Mouse (Mus musculus): Measurements from ENCODE around the gene Lin7a. TPM values are rescaled to one million over a fixed set of nuclear protein-coding genes. Genes with fewer than 3 reads are reported as not detected.

The Lin7a gene
- polyA plus RNA-seq (2015; fragmentation: Nextera tagmentation; extraction: Ambion mirVana), result 35.9 and 45.3 TPM in 2 replicates

DNA sequence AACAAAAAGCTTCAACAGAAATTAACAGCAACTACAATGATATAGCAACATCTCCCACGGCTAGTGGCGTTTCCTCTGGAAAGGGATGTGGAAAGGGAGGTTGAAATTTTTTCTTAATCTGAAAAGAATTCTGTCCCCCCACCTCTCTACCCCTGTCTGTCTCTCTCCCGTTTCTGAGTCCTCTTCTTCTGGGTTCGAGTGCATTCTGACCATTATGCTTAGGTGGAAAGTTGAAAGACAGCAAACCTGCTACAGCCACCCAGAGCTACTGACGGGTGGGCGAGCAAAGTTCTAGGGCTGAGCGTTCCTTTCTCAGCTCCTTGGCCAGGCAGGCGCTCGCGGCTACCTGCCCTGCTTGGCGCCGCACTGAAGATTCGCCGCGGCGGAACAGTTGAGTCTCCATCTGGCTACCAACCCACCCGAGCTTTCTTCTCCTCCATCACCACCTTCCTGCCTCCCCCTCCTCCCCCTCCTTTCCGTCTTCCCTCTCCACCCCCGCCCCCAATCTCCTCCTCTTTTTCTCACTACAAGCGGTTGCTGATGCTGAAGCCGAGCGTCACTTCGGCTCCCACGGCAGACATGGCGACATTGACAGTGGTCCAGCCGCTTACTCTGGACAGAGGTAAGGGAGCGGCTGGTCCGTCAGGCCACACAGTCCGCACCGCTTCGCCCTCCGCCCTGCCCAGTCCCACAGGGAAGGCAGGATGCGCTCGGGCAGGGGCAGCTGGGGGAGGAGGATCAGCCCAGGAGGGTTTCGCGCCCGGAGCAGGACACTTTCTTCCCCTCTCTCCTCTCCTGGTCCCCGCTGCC lies at the start of gene Lin7a:
Gene Lin7a (plus strand): TSS at position 366 of the 810 bp plus-strand sequence.
- Histone ChIP-seq H3K4me2 (peak within 1 kb of the TSS; percentile 81), H3K27ac (peak within 1 kb of the TSS; percentile 90), H3K9ac (peak within 1 kb of the TSS; percentile 86), H3K27me3 (replicated peaks) (no peaks in the 10 kb centered on the region), H3K9me3 (no peaks in the 10 kb centered on the region), H3K36me3 (replicated peaks) (no peaks in the 10 kb centered on the region), H3K4me1 (peaks cover 14% of the 10 kb centered on the region), H3K4me3 (peak within 1 kb of the TSS; percentile 88)
- peak; percentile 85 for ATAC-seq (replicated peaks)
- 1% methylated on average over 34 of the region's 38 CpGs for WGBS

DNA sequence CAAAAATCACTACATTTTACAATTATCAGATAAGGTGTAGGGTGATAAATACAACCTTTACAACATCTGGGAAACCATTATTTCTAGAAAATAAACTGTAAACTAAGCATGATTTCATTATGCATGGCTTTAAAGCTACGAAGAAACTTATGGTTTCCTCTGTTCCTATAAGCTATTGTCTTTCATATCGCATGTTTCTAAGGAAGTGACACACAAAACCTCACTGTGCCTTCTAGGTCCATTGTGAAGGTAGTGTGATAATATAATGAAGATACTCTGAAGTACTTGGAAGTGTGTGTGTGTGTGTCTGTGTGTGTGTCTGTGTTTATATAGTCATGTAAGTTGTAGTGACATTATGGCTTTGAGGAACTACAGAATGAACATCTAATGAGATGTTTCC lies 49.8 kb upstream of the Lin7a start:
- Histone ChIP-seq H3K9ac (no peak overlapping the region), H3K4me1 (no peaks in the 10 kb centered on the region), H3K27ac (no peak overlapping the region), H3K27me3 (replicated peaks) (no peaks in the 10 kb centered on the region), H3K9me3 (no peaks in the 10 kb centered on the region), H3K36me3 (replicated peaks) (no peaks in the 10 kb centered on the region), H3K4me3 (no peak overlapping the region), H3K4me2 (no peak overlapping the region)
- 88% methylated on average over 2 of the region's 2 CpGs for WGBS
- no peak for ATAC-seq (replicated peaks)

GRCm38 (mm10) chr10:107222406-107223185 lies 48.9 kb upstream of the Lin7a start:
- H3K36me3 ChIP-seq (replicated peaks), result no peaks in the 10 kb centered on the region
- no peak overlapping the region for H3K9ac ChIP-seq
- H3K27ac ChIP-seq, result no peak overlapping the region
- H3K4me2 ChIP-seq, result no peak overlapping the region
- ATAC-seq (replicated peaks), result no peak
- H3K4me3 ChIP-seq, result no peak overlapping the region
- no peaks in the 10 kb centered on the region for H3K27me3 ChIP-seq (replicated peaks)
- H3K9me3 ChIP-seq, result no peaks in the 10 kb centered on the region
- WGBS, result 67% methylated on average over 8 of the region's 8 CpGs
- H3K4me1 ChIP-seq, result no peaks in the 10 kb centered on the region

DNA sequence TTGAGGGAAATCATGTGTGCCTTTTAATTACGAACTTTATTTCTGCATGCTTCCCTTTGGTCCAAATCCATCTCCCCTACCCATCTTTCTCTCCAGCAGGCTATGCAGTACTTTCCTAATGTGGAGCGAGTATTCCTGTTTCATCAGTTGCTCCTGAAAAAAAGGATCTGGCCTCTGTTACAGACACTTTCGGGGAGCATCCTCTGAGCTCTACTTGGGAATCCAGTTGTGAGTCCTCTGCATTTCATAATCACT lies 48.4 kb upstream of the Lin7a start:
- no peak for ATAC-seq (replicated peaks)

DNA sequence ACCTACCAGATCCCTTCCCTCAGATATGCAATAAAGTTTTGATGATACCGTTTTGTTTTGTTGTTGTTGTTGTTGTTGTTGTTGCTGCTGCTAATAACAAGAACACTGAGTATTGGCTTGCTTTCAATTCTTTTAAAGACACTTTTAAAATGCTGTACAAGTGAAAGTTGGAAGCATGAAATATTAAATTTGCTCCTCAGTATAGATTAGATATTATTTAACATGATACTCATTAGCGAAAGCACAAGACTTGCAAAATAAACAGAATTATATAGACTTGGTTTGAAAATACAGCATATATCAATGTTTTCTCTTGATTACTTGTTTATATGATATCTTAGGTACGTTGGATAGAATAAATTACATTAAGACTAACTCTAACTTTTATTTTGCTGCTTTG lies 47.7 kb upstream of the Lin7a start:
- Histone ChIP-seq H3K9me3 (no peaks in the 10 kb centered on the region), H3K4me1 (no peaks in the 10 kb centered on the region), H3K27me3 (replicated peaks) (no peaks in the 10 kb centered on the region), H3K4me2 (no peak overlapping the region), H3K9ac (no peak overlapping the region), H3K27ac (no peak overlapping the region), H3K36me3 (replicated peaks) (no peaks in the 10 kb centered on the region), H3K4me3 (no peak overlapping the region)
- 94% methylated on average over 3 of the region's 3 CpGs for WGBS
- ATAC-seq (replicated peaks), result no peak

More for the DNA sequence above, 48.4 kb upstream of the Lin7a start:
- no peak overlapping the region for H3K27ac ChIP-seq
- H3K27me3 ChIP-seq (replicated peaks), result no peaks in the 10 kb centered on the region
- 90% methylated on average over 3 of the region's 3 CpGs for WGBS
- H3K9me3 ChIP-seq, result no peaks in the 10 kb centered on the region
- no peak overlapping the region for H3K4me3 ChIP-seq
- H3K9ac ChIP-seq, result no peak overlapping the region
- no peak overlapping the region for H3K4me2 ChIP-seq
- H3K36me3 ChIP-seq (replicated peaks), result no peaks in the 10 kb centered on the region
- H3K4me1 ChIP-seq, result no peaks in the 10 kb centered on the region

GRCm38 (mm10) chr10:107224596-107225330 lies 46.7 kb upstream of the Lin7a start:
- no peak for ATAC-seq (replicated peaks)
- no peaks in the 10 kb centered on the region for H3K36me3 ChIP-seq (replicated peaks)
- no peaks in the 10 kb centered on the region for H3K4me1 ChIP-seq
- no peak overlapping the region for H3K9ac ChIP-seq
- H3K9me3 ChIP-seq, result no peaks in the 10 kb centered on the region
- no peak overlapping the region for H3K4me3 ChIP-seq
- no peaks in the 10 kb centered on the region for H3K27me3 ChIP-seq (replicated peaks)
- H3K27ac ChIP-seq, result no peak overlapping the region
- WGBS, result 89% methylated on average over 6 of the region's 6 CpGs
- H3K4me2 ChIP-seq, result no peak overlapping the region

- Histone ChIP-seq H3K4me1 (no peaks in the 10 kb centered on the region), H3K27ac (no peak overlapping the region), H3K27me3 (replicated peaks) (no peaks in the 10 kb centered on the region), H3K9ac (no peak overlapping the region), H3K36me3 (replicated peaks) (no peaks in the 10 kb centered on the region), H3K4me3 (no peak overlapping the region), H3K9me3 (no peaks in the 10 kb centered on the region), H3K4me2 (no peak overlapping the region)
- ATAC-seq (replicated peaks), result no peak
- WGBS, result 61% methylated on average over 4 of the region's 4 CpGs
These were observed 46.1 kb upstream of the Lin7a start for GRCm38 (mm10) chr10:107225331-107225835.

- Histone ChIP-seq H3K4me2 (no peak overlapping the region), H3K36me3 (replicated peaks) (no peaks in the 10 kb centered on the region), H3K27ac (no peak overlapping the region), H3K4me1 (no peaks in the 10 kb centered on the region), H3K9me3 (no peaks in the 10 kb centered on the region), H3K9ac (no peak overlapping the region), H3K4me3 (no peak overlapping the region), H3K27me3 (replicated peaks) (no peaks in the 10 kb centered on the region)
- 88% methylated on average over 4 of the region's 4 CpGs for WGBS
- ATAC-seq (replicated peaks), result no peak
These were observed 45.6 kb upstream of the Lin7a start for GRCm38 (mm10) chr10:107225871-107226270.

GRCm38 (mm10) chr10:107227901-107228300 lies 43.6 kb upstream of the Lin7a start:
- no peak overlapping the region for H3K27ac ChIP-seq
- H3K4me3 ChIP-seq, result no peak overlapping the region
- WGBS, result 96% methylated on average over 1 of the region's 1 CpGs
- H3K9ac ChIP-seq, result no peak overlapping the region
- H3K36me3 ChIP-seq (replicated peaks), result no peaks in the 10 kb centered on the region
- no peaks in the 10 kb centered on the region for H3K9me3 ChIP-seq
- no peak overlapping the region for H3K4me2 ChIP-seq
- H3K4me1 ChIP-seq, result no peaks in the 10 kb centered on the region
- no peaks in the 10 kb centered on the region for H3K27me3 ChIP-seq (replicated peaks)
- no peak for ATAC-seq (replicated peaks)

DNA sequence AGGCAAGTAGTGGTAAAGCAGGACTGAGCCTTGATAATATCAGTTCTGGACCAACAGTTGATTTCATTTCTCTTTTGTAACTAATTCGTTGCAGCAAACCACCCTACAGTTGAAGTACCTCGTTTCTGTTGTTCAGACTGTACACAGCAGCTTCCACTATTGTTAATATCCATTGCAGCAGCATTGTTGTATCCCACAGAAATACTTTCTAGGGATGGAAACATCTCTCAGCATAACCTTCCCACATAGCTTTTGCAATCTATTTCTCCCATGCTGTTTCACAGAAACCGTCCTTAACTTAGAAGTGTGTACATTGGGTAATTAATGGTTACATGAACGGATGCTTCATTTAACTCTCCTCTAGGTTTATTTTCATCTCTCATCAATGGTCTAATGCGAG lies 42.7 kb upstream of the Lin7a start:
- Histone ChIP-seq H3K4me1 (no peaks in the 10 kb centered on the region), H3K4me2 (no peak overlapping the region), H3K9me3 (no peaks in the 10 kb centered on the region), H3K36me3 (replicated peaks) (no peaks in the 10 kb centered on the region), H3K27ac (no peak overlapping the region), H3K9ac (no peak overlapping the region), H3K27me3 (replicated peaks) (no peaks in the 10 kb centered on the region), H3K4me3 (no peak overlapping the region)
- WGBS, result 85% methylated on average over 5 of the region's 5 CpGs
- ATAC-seq (replicated peaks), result no peak

GRCm38 (mm10) chr10:107229416-107229815 lies 42.1 kb upstream of the Lin7a start:
- H3K9me3 ChIP-seq, result no peaks in the 10 kb centered on the region
- H3K27ac ChIP-seq, result no peak overlapping the region
- H3K27me3 ChIP-seq (replicated peaks), result no peaks in the 10 kb centered on the region
- ATAC-seq (replicated peaks), result no peak
- no peak overlapping the region for H3K4me2 ChIP-seq
- 77% methylated on average over 3 of the region's 3 CpGs for WGBS
- H3K9ac ChIP-seq, result no peak overlapping the region
- H3K36me3 ChIP-seq (replicated peaks), result no peaks in the 10 kb centered on the region
- no peak overlapping the region for H3K4me3 ChIP-seq
- H3K4me1 ChIP-seq, result no peaks in the 10 kb centered on the region

GRCm38 (mm10) chr10:107230081-107230850 lies 41.2 kb upstream of the Lin7a start:
- Histone ChIP-seq H3K36me3 (replicated peaks) (no peaks in the 10 kb centered on the region), H3K27ac (no peak overlapping the region), H3K9me3 (no peaks in the 10 kb centered on the region), H3K4me3 (no peak overlapping the region), H3K4me1 (no peaks in the 10 kb centered on the region), H3K4me2 (no peak overlapping the region), H3K9ac (no peak overlapping the region), H3K27me3 (replicated peaks) (no peaks in the 10 kb centered on the region)
- ATAC-seq (replicated peaks), result no peak
- 88% methylated on average over 8 of the region's 8 CpGs for WGBS

All from midbrain, embryonic 15.5 days (tissue).